Mouse (Mus musculus): Measurements from ENCODE around the gene Ggt1.
A peak's percentile ranks its signal among the peaks of the same experiment; 100 is the strongest.

Gene Ggt1

GRCm38 (mm10) chr10:75573965-75574364, 12.6 kb downstream of the Ggt1 start:
- no peak for DNase-seq (ENCODE audit: low spot score)

- no peak for DNase-seq (ENCODE audit: low spot score)
Observed at GRCm38 (mm10) chr10:75579129-75579528, 17.7 kb downstream of the Ggt1 start.

- DNase-seq (ENCODE audit: low spot score): peak; percentile 85
Observed at GRCm38 (mm10) chr10:75585876-75586552, 24.6 kb downstream of the Ggt1 start.

GRCm38 (mm10) chr10:75586553-75586879, 25.1 kb downstream of the Ggt1 start:
- DNase-seq (ENCODE audit: low spot score): no peak

- DNase-seq (ENCODE audit: low spot score): peak; percentile 28
Observed at GRCm38 (mm10) chr10:75587781-75588180, 26.4 kb downstream of the Ggt1 start.

GRCm38 (mm10) chr10:75588336-75588735, 26.9 kb downstream of the Ggt1 start:
- DNase-seq (ENCODE audit: low spot score): peak; percentile 61

- peak; percentile 83 for DNase-seq (ENCODE audit: low spot score)
Observed at GRCm38 (mm10) chr10:75589129-75589528, 27.7 kb downstream of the Ggt1 start, which contains the start of gene Ggt5. Gene Ggt5, plus strand, starts transcription at chr10:75589340.

GRCm38 (mm10) chr10:75589651-75590050, 28.2 kb downstream of the Ggt1 start:
- DNase-seq (ENCODE audit: low spot score): peak; percentile 51

- DNase-seq (ENCODE audit: low spot score): no peak
Observed at GRCm38 (mm10) chr10:75591211-75591894, 29.9 kb downstream of the Ggt1 start.

- peak; percentile 25 for DNase-seq (ENCODE audit: low spot score)
Observed at GRCm38 (mm10) chr10:75592585-75592984, 31.2 kb downstream of the Ggt1 start.

- DNase-seq (ENCODE audit: low spot score): peak; percentile 75
Observed at GRCm38 (mm10) chr10:75595981-75596380, 34.6 kb downstream of the Ggt1 start.

GRCm38 (mm10) chr10:75600189-75600730, 38.9 kb downstream of the Ggt1 start:
- DNase-seq (ENCODE audit: low spot score): peak; percentile 68

- no peak for DNase-seq (ENCODE audit: low spot score)
Observed at GRCm38 (mm10) chr10:75605162-75605846, 43.9 kb downstream of the Ggt1 start.

- DNase-seq (ENCODE audit: low spot score): no peak
Observed at GRCm38 (mm10) chr10:75607253-75607652, 45.8 kb downstream of the Ggt1 start.

- no peak for DNase-seq (ENCODE audit: low spot score)
Observed at GRCm38 (mm10) chr10:75608975-75609374, 47.6 kb downstream of the Ggt1 start.

- no peak for DNase-seq (ENCODE audit: low spot score)
Observed at GRCm38 (mm10) chr10:75610486-75610885, 49.1 kb downstream of the Ggt1 start.

GRCm38 (mm10) chr10:75616044-75616443, 54.6 kb downstream of the Ggt1 start:
- no peak for DNase-seq (ENCODE audit: low spot score)

- DNase-seq (ENCODE audit: low spot score): no peak
Observed at GRCm38 (mm10) chr10:75620818-75621217, 59.4 kb downstream of the Ggt1 start.

GRCm38 (mm10) chr10:75625920-75626319, 64.5 kb downstream of the Ggt1 start:
- no peak for DNase-seq (ENCODE audit: low spot score)

- DNase-seq (ENCODE audit: low spot score): peak; percentile 71
Observed at GRCm38 (mm10) chr10:75626991-75627390, 65.6 kb downstream of the Ggt1 start.

GRCm38 (mm10) chr10:75627490-75627889, 66.1 kb downstream of the Ggt1 start:
- peak; percentile 52 for DNase-seq (ENCODE audit: low spot score)

- peak; percentile 26 for DNase-seq (ENCODE audit: low spot score)
Observed at GRCm38 (mm10) chr10:75632633-75633032, 71.2 kb downstream of the Ggt1 start.

- DNase-seq (ENCODE audit: low spot score): no peak
Observed at GRCm38 (mm10) chr10:75633048-75633447, 71.6 kb downstream of the Ggt1 start.

Data from MN1 (cell line).